Mouse (Mus musculus) thymus, adult 2 months (tissue): Measurements from ENCODE around the gene Olfr1049. TPM values are rescaled to one million over a fixed set of nuclear protein-coding genes. Genes with fewer than 3 reads are reported as not detected.
"Not testable (repeated sequence)": the region's sequence is repeated elsewhere in the genome, so short reads cannot be mapped to it uniquely, and the experiment has no call there.

Source experiments
- DNase-seq: peaks from one replicate; pipeline ENCODE4 v3.0.0; 2021
- H3K27ac ChIP-seq: fragments of 200-500 bp; 2 replicates; pipeline ENCODE4 v1.5.1; 2012; ENCODE audit warnings: low read length, control low read depth; ENCODE audit not compliant: control insufficient read depth, insufficient read depth
- H3K27me3 ChIP-seq: fragments of 200-500 bp; 2 replicates; pipeline ENCODE4 v1.6.1; 2012; ENCODE audit warnings: mild to moderate bottlenecking, low read length, moderate library complexity, mixed read lengths; ENCODE audit not compliant: control insufficient read depth, insufficient read depth
- H3K36me3 ChIP-seq: fragments of 200-500 bp; 2 replicates; pipeline ENCODE4 v1.6.1; 2012; ENCODE audit warnings: mild to moderate bottlenecking, low read length, moderate library complexity; ENCODE audit not compliant: control insufficient read depth, insufficient read depth
- H3K4me1 ChIP-seq: fragments of 200-500 bp; replicated peaks from 2 replicates; pipeline ENCODE4 v1.6.1; 2012; ENCODE audit warnings: low read length; ENCODE audit not compliant: control insufficient read depth, insufficient read depth
- H3K4me3 ChIP-seq: fragments of 200-500 bp; 2 replicates; pipeline ENCODE4 v1.5.1; 2012; ENCODE audit warnings: mild to moderate bottlenecking, low read length, control low read depth, moderate library complexity; ENCODE audit not compliant: control insufficient read depth, insufficient read depth
- CTCF ChIP-seq: fragments of 200-500 bp; IDR thresholded peaks from 2 replicates; pipeline ENCODE4 v1.5.1; 2012; ENCODE audit warnings: mild to moderate bottlenecking, control low read depth, low read length, moderate library complexity, borderline replicate concordance; ENCODE audit not compliant: control insufficient read depth, poor library complexity, insufficient read depth; ENCODE audit errors: extremely low read depth
- POLR2A ChIP-seq: fragments of 200-500 bp; IDR thresholded peaks from 2 replicates; pipeline ENCODE4 v1.6.1; 2012; ENCODE audit warnings: mild to moderate bottlenecking, low read length, control low read depth, moderate library complexity; ENCODE audit not compliant: control insufficient read depth, poor library complexity, insufficient read depth; ENCODE audit errors: extremely low read depth
- WGBS: fragments of 180-500 bp; shearing (Covaris S2); methylation state at CpG from one replicate; pipeline ENCODE4 v1.1.7; 2018; 5-methylcytosine and 5-hydroxymethylcytosine counted together
- polyA plus RNA-seq: library from polyadenylated mRNA; depleted of rRNA; stranded (reverse); fragments of >200 nt; gene quantifications from 2 replicates; pipeline ENCODE4 v1.2.3, GENCODE M21; 2012; rRNA removed

Olfr1049 gene
- not detected in 2 replicates for polyA plus RNA-seq

DNA sequence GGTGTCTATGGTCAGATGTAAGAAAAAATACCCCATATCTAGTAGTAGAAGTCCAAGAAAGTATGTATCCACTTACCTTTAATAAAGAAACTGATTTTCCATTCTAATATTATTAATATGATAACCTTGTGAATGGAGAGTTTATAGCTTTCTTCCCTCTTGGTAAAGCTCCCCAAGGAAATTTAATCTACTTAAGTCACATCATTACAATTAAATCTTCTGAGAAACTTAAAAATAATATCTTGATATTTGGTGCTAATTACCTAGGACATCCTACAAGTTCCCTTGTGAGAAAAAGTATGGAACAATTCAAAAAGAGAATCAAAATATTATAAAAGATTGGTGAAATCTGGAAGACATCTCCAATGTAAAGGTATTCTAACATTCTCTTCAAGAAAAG lies at the start of gene Olfr1049:
Olfr1049 (minus strand) TSS at position 101 of the 400 bp plus-strand sequence.
- not testable (repeated sequence) for H3K27me3 ChIP-seq, H3K27ac ChIP-seq, DNase-seq, H3K4me3 ChIP-seq, H3K36me3 ChIP-seq, H3K4me1 ChIP-seq

- H3K36me3 ChIP-seq = no peaks in the 10 kb centered on the region
- TF ChIP-seq POLR2A (no peak), CTCF (no peak)
- H3K4me1 ChIP-seq = no peaks in the 10 kb centered on the region
- DNase-seq = no peak
- H3K4me3 ChIP-seq = no peak within 1 kb of the TSS
- H3K27me3 ChIP-seq = no peaks in the 10 kb centered on the region
- H3K27ac ChIP-seq = no peak within 1 kb of the TSS
These were observed 34.0 kb upstream of the Olfr1049 start, which contains the start of gene Olfr1052 for GRCm38 (mm10) chr2:86292155-86292554. TSS of gene Olfr1052 (plus strand) at chr2:86292455.

DNA sequence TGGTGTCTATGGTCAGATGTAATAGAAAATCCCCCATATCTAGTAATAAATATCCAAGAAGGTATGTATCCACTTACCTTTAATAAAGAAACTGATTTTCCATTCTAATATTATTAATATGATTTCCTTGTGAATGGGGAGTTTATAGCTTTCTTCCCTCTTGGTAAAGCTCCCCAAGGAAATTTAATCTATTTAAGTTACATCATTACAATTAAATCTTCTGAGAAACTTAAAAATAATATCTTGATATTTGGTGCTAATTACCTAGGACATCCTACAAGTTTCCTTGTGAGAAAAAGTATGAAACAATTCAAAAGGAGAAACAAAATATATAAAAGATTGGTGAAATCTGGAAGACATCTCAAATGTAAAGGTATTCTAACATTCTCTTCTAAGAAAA lies 20.9 kb upstream of the Olfr1049 start, which contains the start of gene Olfr1051:
Olfr1051 (minus strand) TSS at position 101 of the 400 bp plus-strand sequence.
- H3K36me3 ChIP-seq, H3K4me1 ChIP-seq, H3K4me3 ChIP-seq, H3K27me3 ChIP-seq, H3K27ac ChIP-seq, DNase-seq: not testable (repeated sequence)

DNA sequence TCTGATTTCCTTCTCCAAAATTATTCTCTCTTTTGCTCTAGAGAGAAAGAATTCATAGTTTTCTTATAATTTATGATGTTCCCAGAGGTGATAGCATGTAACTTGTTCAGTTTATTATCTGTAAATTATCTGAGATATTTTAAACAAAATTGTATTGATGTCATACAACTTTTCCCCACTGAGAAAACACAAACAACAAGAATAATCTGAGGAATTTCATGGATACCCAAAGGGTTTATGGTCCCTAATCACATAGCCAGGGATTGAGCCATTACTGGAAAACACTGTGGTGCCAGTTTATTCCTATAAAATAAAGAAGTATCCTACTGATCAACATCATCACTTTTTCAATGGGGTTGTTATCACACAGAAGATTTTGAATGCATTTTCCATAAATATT lies 17.9 kb downstream of the Olfr1049 start, which contains the start of gene Olfr1048:
Olfr1048 (minus strand) TSS at position 101 of the 400 bp plus-strand sequence.
- no peak for DNase-seq
- Histone ChIP-seq H3K4me3 (no peak within 1 kb of the TSS), H3K27me3 (no peaks in the 10 kb centered on the region), H3K4me1 (no peaks in the 10 kb centered on the region), H3K36me3 (no peaks in the 10 kb centered on the region), H3K27ac (no peak within 1 kb of the TSS)
- TF ChIP-seq CTCF = no peak
- TF ChIP-seq POLR2A = no peak

GRCm38 (mm10) chr2:86231301-86231700 lies 26.8 kb downstream of the Olfr1049 start, which contains the start of gene Olfr1047:
TSS of gene Olfr1047 (minus strand) at chr2:86231401.
- no peak within 1 kb of the TSS for H3K27ac ChIP-seq
- no peaks in the 10 kb centered on the region for H3K4me1 ChIP-seq
- 92% methylated on average over 1 of the region's 1 CpGs for WGBS
- DNase-seq = no peak
- no peak within 1 kb of the TSS for H3K4me3 ChIP-seq
- H3K27me3 ChIP-seq = no peaks in the 10 kb centered on the region
- no peak for TF ChIP-seq POLR2A
- TF ChIP-seq CTCF = no peak
- H3K36me3 ChIP-seq = no peaks in the 10 kb centered on the region

DNA sequence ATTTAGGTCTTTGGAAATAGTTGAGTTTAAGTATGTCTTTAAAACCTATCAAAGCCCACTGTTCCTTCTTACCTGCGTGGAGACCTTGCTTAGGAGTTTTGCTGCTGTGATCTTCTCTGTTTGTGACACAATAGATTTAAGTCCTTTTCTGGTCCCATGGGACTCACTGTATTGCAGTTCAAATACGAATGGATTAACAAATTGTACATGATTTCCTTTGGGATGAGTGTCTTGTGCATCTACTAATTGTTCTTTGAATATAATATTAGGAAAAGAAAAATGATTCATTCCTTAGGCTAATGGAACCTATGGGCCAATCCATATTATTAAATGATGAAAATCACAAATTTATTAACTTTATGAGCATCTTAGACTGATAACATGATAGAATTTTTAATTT lies 38.9 kb downstream of the Olfr1049 start, which contains the start of gene Olfr1046:
Olfr1046 (minus strand) TSS at position 101 of the 400 bp plus-strand sequence.
- DNase-seq = no peak
- H3K27me3 ChIP-seq = no peaks in the 10 kb centered on the region
- H3K4me3 ChIP-seq = no peak within 1 kb of the TSS
- no peaks in the 10 kb centered on the region for H3K36me3 ChIP-seq
- TF ChIP-seq POLR2A = no peak
- WGBS = 72% methylated on average over 2 of the region's 2 CpGs
- H3K27ac ChIP-seq = no peak within 1 kb of the TSS
- H3K4me1 ChIP-seq = no peaks in the 10 kb centered on the region

Other genes with a start within 250 kb of the Olfr1049 start
- gene Olfr1033, start 237.7 kb downstream of the Olfr1049 start, polyA plus RNA-seq = 0.39 and 0.56 TPM in 2 replicates
- gene Olfr1034, start 212.5 kb downstream of the Olfr1049 start, polyA plus RNA-seq = 0.04 TPM in 2 replicates
- not detected in 2 replicates for gene Olfr1036, start 184.3 kb downstream of the Olfr1049 start, polyA plus RNA-seq
- not detected in 2 replicates for gene Olfr1037, start 170.9 kb downstream of the Olfr1049 start, polyA plus RNA-seq
- gene Olfr1039, start 122.4 kb downstream of the Olfr1049 start, polyA plus RNA-seq = not detected in 2 replicates
- not detected in 2 replicates for gene Olfr1040, start 111.6 kb downstream of the Olfr1049 start, polyA plus RNA-seq
- not detected in 2 replicates for gene Olfr1042, start 96.5 kb downstream of the Olfr1049 start, polyA plus RNA-seq
- gene Olfr1043, start 90.8 kb downstream of the Olfr1049 start, polyA plus RNA-seq = not detected in 2 replicates
- not detected in 2 replicates for gene Olfr1044, start 80.5 kb downstream of the Olfr1049 start, polyA plus RNA-seq
- gene Olfr52, start 72.6 kb downstream of the Olfr1049 start, polyA plus RNA-seq = not detected in 2 replicates
- not detected in 2 replicates for gene Olfr1045, start 55.3 kb downstream of the Olfr1049 start, polyA plus RNA-seq
- not detected in 2 replicates for gene Olfr1046, start 39.0 kb downstream of the Olfr1049 start, polyA plus RNA-seq
- not detected in 2 replicates for gene Olfr1047, start 26.9 kb downstream of the Olfr1049 start, polyA plus RNA-seq
- not detected in 2 replicates for gene Olfr1048, start 18.0 kb downstream of the Olfr1049 start, polyA plus RNA-seq
- not detected in 2 replicates for gene Olfr1051, start 20.8 kb upstream of the Olfr1049 start, polyA plus RNA-seq
- not detected in 2 replicates for gene Olfr1052, start 34.1 kb upstream of the Olfr1049 start, polyA plus RNA-seq
- not detected in 2 replicates for gene Olfr1053, start 57.0 kb upstream of the Olfr1049 start, polyA plus RNA-seq
- gene Olfr1054, start 77.1 kb upstream of the Olfr1049 start, polyA plus RNA-seq = not detected in 2 replicates
- gene Olfr1055, start 92.0 kb upstream of the Olfr1049 start, polyA plus RNA-seq = not detected in 2 replicates
- gene Olfr1056, start 104.1 kb upstream of the Olfr1049 start, polyA plus RNA-seq = not detected in 2 replicates
- not detected in 2 replicates for gene Olfr1057, start 120.1 kb upstream of the Olfr1049 start, polyA plus RNA-seq
- not detected in 2 replicates for gene Olfr1058, start 130.2 kb upstream of the Olfr1049 start, polyA plus RNA-seq
- not detected in 2 replicates for gene Olfr1061, start 155.7 kb upstream of the Olfr1049 start, polyA plus RNA-seq
- gene Olfr1062, start 168.4 kb upstream of the Olfr1049 start, polyA plus RNA-seq = 0.15 TPM in 1 of 2 replicates, not detected in the other
- gene Olfr1065, start 192.3 kb upstream of the Olfr1049 start, polyA plus RNA-seq = 0.09 TPM in 1 of 2 replicates, not detected in the other
- not detected in 2 replicates for gene Olfr1066, start 197.9 kb upstream of the Olfr1049 start, polyA plus RNA-seq
- gene Olfr228, start 229.1 kb upstream of the Olfr1049 start, polyA plus RNA-seq = not detected in 2 replicates